Mouse (Mus musculus) spleen, postnatal 10 days (tissue): ENCODE measurements at regions not wholly inside any gene's neighbourhood (a gene's known extent, or its start where the extent isn't known, plus 50 kb on each side); places are given as distances from the start of the nearest gene placed in this dataset.
"Not testable (repeated sequence)": the region's sequence is repeated elsewhere in the genome, so short reads cannot be mapped to it uniquely, and the experiment has no call there.

ENCODE experiments used
- DNase-seq, 2 experiments: peaks; one replicate each; pipeline ENCODE4 v3.0.0; 2021 to 2022; ENCODE audit warnings: low spot score in 2 of 2

DNA sequence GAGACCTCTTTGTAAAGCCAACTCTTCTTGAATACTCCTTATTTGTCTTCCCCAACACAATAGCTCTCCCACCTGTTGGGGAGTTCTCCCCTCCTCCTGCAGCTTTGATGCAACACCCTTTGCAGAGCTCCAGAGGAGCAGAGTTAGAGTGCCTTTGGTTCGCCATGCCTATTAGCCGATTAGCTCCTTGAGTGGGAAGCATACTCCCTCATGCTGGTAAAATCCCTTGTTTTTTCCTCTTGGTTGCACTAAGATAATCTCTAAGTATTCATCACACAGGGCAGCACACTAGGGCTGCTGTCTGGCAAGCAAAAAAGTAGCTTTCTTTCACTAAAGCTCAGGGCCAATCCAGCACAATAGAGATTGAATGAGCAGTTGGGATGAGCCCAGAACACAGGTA lies 350.4 kb downstream of the Fut8 start:
- DNase-seq, result no peak

DNA sequence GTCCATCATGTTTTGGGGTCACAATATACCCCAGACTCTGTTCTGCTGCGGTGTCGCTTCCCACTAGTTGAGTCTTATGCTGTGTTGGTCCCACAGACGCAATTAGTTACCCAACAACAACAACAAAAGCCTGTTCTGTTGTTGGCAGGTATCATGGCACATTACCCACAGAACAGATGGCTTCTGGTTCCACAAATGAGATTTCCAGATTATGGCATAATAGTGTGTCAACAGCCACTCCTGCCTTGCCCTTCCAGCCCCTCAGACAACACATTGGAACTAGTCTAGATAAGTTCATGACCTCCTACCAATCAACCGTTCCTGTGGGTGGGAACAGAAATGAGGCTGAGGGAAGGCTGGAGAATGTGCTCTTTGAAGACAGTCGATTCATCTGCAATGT lies 351.5 kb downstream of the Fut8 start:
- no peak for DNase-seq

DNA sequence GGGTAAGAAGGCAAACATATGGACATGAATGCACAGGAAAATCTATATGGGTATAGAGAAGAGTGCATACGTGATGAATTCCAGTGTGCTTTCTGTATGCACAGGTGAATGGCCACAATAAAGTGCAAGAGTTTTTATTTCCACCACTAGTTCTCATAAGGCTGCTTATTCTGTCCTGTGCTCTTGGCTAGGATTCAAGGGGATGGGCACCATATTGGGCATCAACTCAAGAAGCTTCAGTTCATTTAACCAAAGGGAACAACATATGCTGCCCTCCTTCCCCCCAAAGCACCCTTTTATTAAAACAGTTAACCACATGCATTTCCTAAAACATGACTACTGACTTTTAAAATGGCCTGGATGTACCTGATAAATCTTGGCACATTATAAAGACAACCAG lies 356.2 kb downstream of the Fut8 start:
- DNase-seq, result no peak

DNA sequence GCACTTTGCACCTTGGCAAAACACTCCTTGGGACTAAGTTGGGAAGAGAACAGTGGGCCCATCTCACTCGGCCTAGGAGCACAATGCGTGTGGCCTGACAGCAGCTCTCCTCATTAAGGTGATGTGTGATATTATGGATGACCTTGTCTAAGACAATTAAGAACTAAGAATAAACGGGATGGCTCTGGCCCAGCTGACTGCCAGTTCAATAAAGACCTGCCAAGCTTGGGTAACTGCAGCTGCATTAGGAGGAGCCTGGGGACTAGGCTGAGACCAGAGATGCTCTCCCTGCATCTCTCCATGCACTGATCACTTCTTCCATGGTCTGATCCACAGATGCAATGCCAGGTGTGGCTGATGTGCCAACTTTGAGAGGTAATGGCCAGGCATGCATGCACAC lies 356.7 kb downstream of the Fut8 start:
- DNase-seq, result no peak

DNA sequence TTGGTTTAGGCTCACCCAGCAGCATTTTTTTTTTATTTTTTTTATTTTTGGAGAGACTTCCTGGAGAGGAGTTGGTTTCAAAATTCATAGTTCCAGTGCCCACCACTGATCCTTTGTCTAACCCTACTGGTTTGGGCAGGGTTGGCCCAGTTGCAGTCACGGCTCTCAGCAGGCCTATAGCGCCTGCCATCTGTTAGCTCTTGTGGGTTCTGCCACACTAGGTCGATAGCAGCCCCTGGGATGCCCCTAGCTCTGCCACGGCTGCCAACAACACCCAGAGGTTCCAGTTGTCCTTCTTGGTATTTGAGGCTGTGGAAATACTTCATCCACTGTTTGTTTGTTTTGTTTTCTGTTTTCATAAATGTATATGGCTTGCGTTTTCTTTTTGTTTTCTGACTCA lies 357.9 kb downstream of the Fut8 start:
- DNase-seq, result no peak

DNA sequence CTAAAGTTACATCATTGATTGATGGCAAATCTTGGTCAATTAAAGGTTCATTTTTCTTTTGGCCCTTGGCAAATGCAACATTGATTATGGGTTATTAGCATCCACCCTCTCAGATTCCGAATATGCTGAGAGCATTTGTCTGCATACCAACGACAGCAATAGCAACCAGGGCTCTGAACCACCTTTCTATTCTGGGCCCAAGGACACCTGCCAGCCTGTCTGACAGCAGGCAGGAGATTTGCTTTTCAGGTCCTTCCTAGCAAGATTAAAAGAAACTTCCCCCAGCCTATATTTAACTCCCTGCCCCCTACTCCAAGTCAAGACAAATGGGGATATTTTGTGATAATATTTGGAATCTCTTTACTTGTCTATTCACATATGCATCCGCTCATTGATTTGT lies 358.8 kb downstream of the Fut8 start:
- DNase-seq, result no peak

DNA sequence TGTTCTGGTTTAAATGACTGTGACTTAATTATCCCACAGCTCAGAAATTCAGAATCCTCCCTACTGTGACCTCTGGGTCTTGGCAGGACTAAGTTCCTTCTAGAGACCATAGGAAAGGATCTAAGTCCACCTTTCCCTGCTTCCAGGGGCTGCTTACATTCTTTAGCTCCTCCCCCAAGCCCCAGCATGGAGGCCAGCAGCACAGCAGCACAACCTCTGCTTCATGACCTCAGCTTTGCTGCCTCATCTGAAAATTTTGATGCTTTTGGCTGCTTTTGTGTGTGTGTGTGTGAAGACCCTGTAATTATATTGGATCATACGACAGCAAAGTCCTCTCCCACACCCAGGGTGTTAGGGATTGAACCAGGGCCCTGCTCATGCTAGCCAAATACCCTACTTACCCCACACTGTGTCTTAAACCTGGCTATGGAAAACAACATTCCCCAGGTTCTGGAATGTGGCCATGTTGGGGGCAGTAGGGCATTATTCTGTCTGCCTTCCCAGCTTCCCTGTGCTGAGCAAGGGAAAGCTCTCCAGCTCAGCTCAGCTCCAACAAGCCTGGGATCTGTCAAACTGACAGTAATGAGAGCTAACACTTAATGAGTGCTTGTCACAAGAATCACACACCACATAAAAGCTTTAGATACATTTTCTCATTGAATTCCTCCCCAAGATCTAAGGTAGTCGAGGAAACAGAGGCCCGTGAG lies 359.9 kb downstream of the Fut8 start:
- no peak for DNase-seq

DNA sequence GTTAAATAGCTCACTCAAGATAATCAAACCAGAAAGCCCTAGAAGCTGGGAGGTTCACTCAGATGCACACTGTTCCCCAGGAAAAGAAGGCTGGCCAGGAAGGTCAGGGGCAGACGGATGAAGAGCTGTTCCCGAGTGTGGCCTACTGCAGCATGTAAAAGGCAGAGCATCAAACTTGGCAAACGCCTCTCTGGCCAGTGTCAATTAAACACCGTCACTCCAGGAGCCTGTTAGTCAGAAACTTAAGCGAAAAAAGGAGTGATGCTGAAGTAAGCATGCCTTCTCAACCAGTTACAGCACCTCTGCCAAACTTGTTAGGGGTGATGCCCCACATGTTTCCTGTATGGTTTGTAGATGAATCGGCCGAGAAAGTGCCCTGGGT lies 360.4 kb downstream of the Fut8 start:
- no peak for DNase-seq

DNA sequence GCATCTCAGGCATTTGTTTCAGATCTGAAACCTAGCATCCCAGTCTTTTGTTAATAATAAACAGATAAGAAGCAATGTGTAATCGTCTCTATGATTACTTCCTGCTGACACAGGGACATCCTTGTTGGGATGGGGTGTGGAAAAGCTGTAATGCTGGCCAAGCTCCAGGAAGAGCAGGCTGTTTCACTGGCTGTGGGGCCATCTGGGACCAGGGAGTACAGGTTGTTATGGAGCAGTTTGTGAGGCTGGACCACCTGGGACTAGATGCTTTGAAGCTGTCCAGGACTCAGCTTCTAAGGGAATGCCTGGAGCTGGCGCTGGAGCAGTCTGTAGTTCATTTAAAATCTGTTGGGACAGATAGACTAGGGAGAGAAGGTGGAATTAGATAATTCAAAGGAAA lies 361.5 kb downstream of the Fut8 start:
- DNase-seq, result no peak

DNA sequence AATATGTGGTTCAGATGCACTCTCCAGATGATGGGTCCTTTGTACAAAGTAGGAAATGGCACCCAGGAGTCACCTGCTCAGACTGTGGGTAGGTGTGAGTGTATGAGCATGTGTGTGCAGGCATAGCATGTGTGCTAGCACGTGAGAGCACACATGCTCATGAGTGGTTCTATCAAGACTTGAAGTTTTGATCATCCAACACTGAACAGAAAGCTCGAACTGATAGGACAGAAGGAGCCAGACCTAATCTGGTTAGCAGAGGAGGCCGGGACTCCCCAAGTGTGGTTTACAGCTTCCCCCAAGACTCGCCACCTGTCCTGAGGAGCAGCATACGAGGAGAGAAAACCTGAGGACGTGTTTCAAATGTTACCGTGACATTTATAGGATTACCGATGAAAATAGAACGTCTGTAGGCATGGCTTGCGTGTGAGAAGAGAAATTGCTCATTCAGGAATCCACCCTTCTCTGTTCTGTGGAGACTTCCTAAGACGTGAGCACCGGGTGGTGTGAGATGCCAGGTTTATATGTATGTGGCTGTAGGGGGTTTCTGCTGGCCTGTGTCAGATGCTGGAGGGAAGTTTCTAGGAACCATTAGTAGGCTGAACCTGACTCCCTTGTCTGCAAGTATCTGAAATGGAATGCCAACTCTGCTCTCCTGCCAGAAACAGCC lies 366.0 kb downstream of the Fut8 start:
- DNase-seq, result no peak

DNA sequence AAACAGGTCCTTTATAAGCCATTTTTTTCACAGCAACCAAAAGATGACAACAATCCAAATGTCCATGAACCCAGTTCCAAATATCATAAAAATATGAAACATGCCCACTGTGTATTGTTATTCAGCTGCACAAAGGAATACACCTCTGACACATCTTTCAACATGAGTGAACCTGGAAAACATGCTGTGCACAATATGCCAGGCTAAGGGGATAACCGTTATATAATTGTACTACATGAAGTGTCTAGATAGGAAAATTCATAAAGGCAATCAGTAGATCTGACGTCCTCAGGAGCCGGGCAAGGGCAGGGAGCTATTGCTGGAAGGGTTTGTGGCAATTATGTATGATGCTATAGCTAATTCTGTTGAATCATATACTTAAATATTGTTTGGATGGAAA lies 379.6 kb downstream of the Fut8 start:
- no peak for DNase-seq

DNA sequence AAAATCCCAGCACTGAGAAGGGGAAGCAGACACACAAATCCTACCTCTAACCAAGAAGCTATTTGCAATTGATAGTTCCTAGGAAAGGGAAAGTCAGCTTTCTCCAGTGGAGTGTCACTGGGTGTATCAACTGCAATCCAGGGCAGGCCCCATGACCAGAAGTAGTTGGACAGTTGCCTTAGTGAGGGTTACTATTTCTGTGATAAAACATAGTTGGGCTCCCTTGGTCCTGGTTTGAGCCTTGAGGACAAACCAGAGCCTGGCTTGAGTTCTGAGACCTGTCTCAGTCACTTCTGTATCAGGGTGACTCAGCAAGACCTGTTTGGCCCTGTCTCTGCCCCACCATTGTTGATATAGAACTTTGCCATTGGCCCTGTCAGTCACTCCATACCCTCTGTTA lies 384.3 kb downstream of the Fut8 start:
- DNase-seq, result no peak

DNA sequence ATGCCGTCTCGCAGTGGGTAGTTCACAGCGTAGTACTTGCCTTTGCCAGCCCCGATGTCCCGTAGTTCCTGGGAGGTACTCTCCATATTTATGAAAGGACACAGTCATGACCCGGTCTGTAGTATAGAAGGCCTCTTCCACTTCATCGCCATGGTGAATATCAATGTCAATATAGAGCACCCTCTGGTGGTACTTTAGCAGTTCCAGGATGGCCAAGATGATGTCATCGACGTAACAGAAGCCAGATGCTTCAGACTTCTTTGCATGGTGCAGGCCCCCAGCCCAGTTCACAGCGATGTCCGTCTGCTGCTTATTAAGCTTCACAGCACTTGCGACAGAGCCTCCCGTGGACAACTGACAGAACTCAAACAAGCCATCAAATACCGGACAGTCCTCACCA lies 386.4 kb downstream of the Fut8 start:
- not testable (repeated sequence) for DNase-seq

DNA sequence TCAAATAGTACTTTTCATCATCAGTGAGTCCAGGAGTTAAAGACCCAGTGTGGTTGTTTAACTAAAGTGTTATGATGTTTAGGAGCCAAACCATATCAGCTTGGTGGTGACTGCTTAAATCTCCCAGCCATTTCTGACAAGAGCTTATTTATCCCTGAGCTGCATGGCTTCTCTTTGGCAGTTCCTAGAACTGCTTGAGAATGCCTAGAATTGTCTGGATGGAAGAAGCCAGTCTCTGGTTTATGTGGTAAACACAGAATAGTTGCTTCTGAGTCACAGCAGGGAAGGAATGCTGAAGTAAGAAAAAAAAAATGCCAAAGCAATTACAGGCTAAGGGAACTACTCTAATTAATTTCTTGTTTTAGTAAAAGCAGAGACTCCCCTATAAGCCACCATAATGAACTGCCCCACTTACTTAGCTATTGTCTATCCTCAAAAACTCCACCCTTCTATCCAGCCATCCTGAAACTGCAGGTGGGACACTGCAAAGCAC lies 390.5 kb downstream of the Fut8 start:
- DNase-seq, result no peak

DNA sequence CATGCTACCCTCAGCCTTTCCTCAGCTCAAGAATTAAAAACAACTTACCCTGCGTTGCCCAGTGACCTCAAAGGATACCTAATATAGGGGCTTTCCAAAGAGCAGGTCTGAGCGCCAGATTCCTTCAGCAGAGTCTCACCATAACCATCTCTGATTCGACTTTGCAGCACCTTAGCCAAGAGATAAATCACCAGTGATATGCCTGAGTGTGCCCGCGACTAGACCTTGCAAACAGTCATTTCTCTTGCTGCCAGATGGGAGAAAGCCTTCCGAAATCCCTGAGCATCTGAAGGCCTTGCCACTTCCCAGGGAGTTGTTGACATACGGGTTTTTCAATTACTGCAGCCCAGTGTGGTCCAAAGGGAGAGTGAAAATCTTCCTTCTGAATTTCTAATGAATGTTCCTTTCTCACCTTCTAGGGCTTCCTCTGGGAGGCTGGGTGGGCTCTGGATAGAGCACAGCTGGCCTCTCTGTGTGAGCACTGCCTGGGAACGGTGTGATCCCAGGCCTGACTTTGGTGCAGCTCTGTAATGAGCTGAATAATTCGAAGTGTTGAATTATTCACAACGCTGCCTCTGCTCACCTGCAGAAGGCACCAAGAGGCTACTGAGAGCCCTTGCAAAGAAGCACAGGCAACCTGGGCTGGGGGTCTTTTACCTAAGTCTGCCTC lies 396.2 kb downstream of the Fut8 start:
- DNase-seq, result no peak

DNA sequence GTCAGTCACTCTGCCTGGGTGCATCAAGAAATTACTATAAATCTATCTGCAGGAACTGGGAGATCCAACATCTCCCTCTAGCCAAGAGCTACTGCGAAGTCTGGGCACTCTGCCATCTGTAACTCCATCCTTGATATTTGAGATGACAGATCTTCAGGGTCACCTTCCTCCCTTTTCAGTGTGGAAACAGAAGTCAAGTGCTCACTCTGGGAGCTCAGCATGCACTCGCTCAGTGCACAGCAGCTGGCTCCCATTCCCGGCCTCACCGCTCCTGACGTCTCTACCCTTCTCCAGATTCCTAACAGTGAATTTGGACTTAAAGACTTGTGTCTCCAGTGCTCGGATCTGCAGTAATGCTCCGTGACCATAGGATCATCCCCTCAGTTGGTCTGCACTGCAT lies 400.3 kb downstream of the Fut8 start:
- DNase-seq, result no peak

DNA sequence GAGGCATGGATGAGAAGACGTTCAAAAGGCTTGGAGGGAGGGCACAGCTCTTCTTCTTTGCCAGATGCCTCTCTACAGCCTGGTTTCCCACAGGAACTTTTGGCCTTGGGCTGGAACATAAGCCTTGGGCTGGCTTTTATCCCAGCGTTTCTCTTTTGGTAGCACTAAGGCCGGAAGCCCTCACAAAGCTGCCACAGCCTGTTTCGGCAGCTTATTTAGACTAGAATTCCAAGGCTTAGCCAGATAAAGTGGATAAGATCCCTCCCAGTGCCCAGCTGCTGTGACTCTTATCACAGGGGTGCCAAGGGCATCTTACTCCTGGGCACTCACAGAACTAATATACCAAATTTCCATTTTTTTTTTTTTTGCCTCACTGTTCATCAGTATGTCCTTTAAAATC lies 404.4 kb downstream of the Fut8 start:
- DNase-seq, result no peak

DNA sequence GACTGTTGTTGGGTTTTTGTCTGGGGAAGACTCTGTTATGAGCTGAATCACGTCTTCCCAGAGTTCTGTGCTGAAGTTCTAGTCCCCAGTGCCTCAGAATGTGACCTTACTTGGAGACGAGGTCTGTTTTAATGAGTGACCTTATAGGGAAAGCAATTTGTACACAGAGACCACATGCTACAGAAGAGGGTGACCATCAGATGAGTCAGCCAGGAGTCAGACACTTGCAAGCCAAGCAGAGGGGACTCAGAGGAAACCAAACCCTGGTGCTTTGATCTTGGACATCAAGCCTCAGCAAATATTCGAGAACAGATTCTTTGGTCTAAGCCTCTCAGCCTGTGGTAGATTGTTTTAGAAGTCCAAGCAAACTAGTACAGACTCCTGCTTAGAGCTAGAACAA lies 409.9 kb downstream of the Fut8 start:
- DNase-seq, result no peak

DNA sequence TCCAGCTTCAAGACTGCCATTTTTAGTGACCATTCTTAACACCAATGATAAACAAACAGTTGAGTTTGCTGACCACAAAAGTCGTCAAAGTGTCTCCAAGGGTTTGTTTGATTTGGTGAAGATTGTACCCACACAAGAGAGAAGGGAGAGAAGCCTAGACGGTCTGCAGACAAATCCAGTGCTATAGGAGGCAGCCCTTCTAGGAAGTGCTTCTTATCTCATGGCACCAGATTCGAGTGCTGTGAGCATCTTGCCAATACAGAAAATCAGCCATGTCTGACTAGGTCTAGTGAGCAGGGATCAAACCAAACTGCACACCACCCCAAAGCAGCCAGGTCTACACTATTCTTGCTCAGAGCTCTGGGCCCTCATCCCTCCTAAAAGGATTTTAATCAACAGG lies 416.4 kb downstream of the Fut8 start:
- DNase-seq, result no peak

DNA sequence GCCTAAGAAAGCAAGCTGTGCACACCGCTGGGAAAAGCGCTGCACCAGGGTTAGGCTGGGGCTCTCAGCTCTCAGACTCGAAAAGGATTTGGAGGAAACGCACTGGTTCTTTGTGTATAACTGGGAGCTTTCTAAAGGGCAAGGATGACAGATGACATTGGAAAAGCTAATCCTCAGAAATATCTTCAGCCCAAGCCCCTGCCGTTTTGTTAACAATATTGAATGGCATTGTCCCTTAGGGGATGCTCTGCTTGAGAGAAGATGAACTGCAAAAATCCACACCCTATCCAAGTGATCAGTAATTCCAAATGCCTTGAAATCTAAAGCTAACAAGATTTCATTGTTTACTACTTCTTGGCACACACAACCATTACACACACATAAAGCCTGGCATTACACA lies 419.1 kb downstream of the Fut8 start:
- no peak for DNase-seq

DNA sequence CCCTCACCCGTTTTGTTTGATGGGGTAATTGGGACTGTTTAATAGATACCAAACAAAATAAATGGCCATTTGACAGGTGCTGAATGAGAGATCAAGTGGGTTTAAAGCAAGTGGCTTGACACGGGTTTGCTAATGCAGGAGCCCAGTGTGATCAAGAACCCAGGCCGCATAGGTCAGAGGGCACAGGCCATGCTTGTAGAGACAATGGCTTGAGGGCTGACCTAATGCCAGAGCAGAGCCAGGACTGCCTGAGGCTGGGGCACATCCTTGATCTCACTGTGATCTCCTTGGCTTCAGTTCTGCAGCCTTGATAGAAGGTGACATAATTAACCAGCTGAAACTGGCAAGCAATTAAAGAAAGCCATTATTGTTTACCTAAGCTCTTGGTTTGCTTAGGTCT lies 420.0 kb downstream of the Fut8 start:
- no peak for DNase-seq

DNA sequence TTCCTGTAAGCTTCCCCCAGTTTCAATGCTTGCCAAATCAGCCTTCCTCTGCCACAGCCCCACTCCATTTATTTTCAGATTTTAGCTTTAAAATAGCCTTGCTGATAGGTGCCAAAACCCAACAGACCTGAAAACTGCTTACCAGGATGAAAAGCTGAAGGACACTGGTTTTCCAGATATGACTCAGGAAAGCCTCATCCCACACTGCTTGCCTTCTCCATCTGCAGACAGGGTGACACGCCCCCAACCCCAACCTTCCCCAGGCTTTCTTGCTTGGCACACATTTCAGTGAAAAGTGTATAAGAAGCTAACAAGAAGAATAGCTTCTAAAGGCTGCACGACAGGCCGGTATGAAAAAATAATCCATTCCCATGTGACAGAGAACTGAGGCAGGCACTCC lies 425.3 kb downstream of the Fut8 start:
- DNase-seq, result no peak

DNA sequence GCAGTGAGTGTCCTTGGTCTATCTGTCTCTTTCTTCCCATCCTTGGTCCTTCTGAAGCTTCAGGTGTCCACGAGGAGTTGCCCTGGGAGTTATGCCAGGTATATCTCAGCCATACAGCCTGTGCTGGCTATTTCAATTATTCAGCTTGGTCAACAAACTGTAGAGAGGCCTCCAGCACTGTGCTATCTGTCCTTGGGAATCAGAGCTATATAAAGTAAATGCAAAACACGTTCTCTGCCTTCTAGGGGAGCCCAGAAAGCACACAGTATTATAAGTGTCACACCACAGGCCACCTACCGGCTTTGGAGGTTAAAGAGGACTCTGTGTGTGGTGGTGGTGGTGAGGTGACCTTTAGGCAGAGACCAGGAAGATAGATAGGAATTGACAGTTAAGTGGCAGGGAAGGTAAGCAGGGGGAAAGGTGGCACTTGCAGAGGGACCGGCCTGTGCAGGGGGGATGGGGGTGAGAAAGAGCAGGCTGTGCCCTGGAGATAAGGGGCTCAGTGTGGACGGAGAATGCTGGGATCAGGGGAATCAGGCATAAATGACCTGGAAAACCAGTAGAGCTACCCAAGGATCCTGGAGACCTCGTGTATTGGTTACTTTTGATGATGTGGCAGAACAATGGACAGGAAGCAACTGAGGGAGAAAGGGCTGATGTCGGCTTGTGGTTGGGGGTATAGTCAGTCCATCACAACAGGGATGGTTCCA lies 425.9 kb downstream of the Fut8 start:
- no peak for DNase-seq
